Mouse (Mus musculus): ENCODE measurements at regions not wholly inside any gene's neighbourhood (a gene's known extent, or its start where the extent isn't known, plus 50 kb on each side); places are given as distances from the start of the nearest gene placed in this dataset.

GRCm38 (mm10) chr7:58093523-58093922, 562.4 kb upstream of the Atp10a start:
- peak in 1 of 2 experiments; percentile 26 for DNase-seq (ENCODE audit: low spot score in 2 of 2)

GRCm38 (mm10) chr7:58078825-58079224, 569.0 kb upstream of the Gabra5 start:
- no peak for DNase-seq (ENCODE audit: low spot score in 2 of 2)
- intact Hi-C loops (cut with DNase I): no loop called here

More at GRCm38 (mm10) chr7:58093523-58093922, 562.4 kb upstream of the Atp10a start:
- intact Hi-C loops (cut with DNase I): loop anchor here (10.0 kb wide), 1 partner anchor 59 kb away; no protein-coding TSS in a partner anchor

GRCm38 (mm10) chr7:58032975-58033374, 523.1 kb upstream of the Gabra5 start:
- intact Hi-C loops (cut with DNase I): loop anchor here (10.0 kb wide), 1 partner anchor 62 kb away; no protein-coding TSS in a partner anchor
- DNase-seq (ENCODE audit: low spot score in 2 of 2): no peak

- peak in 1 of 2 experiments; percentile 49 for DNase-seq (ENCODE audit: low spot score in 2 of 2)
- intact Hi-C loops (cut with DNase I): loop anchor here (10.0 kb wide), 1 partner anchor 63 kb away; no protein-coding TSS in a partner anchor
These were observed 522.3 kb upstream of the Gabra5 start for GRCm38 (mm10) chr7:58032111-58032510.

GRCm38 (mm10) chr7:57992406-57993223, 482.8 kb upstream of the Gabra5 start:
- DNase-seq (ENCODE audit: low spot score in 2 of 2): peak; percentile 23 to 82
- intact Hi-C loops (cut with DNase I): no loop called here

- intact Hi-C loops (cut with DNase I): no loop called here
- DNase-seq (ENCODE audit: low spot score in 2 of 2): no peak
These were observed 473.3 kb upstream of the Gabra5 start for GRCm38 (mm10) chr7:57983192-57983591.

GRCm38 (mm10) chr7:57966216-57966615, 456.4 kb upstream of the Gabra5 start:
- intact Hi-C loops (cut with DNase I): no loop called here
- DNase-seq (ENCODE audit: low spot score in 2 of 2): no peak

GRCm38 (mm10) chr7:57958871-57959270, 449.0 kb upstream of the Gabra5 start:
- intact Hi-C loops (cut with DNase I): no loop called here
- no peak for DNase-seq (ENCODE audit: low spot score in 2 of 2)
